Mouse (Mus musculus): Measurements from ENCODE around the gene Olfr109. TPM values are rescaled to one million over a fixed set of nuclear protein-coding genes. Genes with fewer than 3 reads are reported as not detected.

The Olfr109 gene
- polyA plus RNA-seq (2016; fragmentation: Nextera tagmentation; extraction: Ambion mirVana), result not detected in 2 replicates

GRCm38 (mm10) chr17:37458616-37459015 lies at the start of gene Olfr109:
TSS of gene Olfr109 (plus strand) at chr17:37458916.
- Histone ChIP-seq H3K4me1 (no peaks in the 10 kb centered on the region), H3K27ac (no peak within 1 kb of the TSS), H3K27me3 (no peaks in the 10 kb centered on the region), H3K9ac (no peak within 1 kb of the TSS), H3K4me3 (replicated peaks) (no peak within 1 kb of the TSS), H3K36me3 (replicated peaks) (no peaks in the 10 kb centered on the region), H3K9me3 (no peaks in the 10 kb centered on the region), H3K4me2 (no peak within 1 kb of the TSS)
- WGBS, result 84% methylated on average over 1 of the region's 1 CpGs
- ATAC-seq (ENCODE audit: low FRiP score), result no peak

GRCm38 (mm10) chr17:37413380-37413779 lies 45.3 kb upstream of the Olfr109 start:
- no peak overlapping the region for H3K9ac ChIP-seq
- H3K4me2 ChIP-seq, result no peak overlapping the region
- H3K27me3 ChIP-seq, result no peaks in the 10 kb centered on the region
- no peaks in the 10 kb centered on the region for H3K4me1 ChIP-seq
- no peaks in the 10 kb centered on the region for H3K36me3 ChIP-seq (replicated peaks)
- no peaks in the 10 kb centered on the region for H3K9me3 ChIP-seq
- no peak overlapping the region for H3K4me3 ChIP-seq (replicated peaks)
- H3K27ac ChIP-seq, result no peak overlapping the region
- ATAC-seq (ENCODE audit: low FRiP score), result no peak

GRCm38 (mm10) chr17:37445180-37445579 lies 13.5 kb upstream of the Olfr109 start, which contains the start of gene Olfr108:
TSS of gene Olfr108 (plus strand) at chr17:37445480.
- ATAC-seq (ENCODE audit: low FRiP score), result no peak
- Histone ChIP-seq H3K27me3 (no peaks in the 10 kb centered on the region), H3K4me1 (no peaks in the 10 kb centered on the region), H3K36me3 (replicated peaks) (no peaks in the 10 kb centered on the region), H3K27ac (no peak within 1 kb of the TSS), H3K9ac (no peak within 1 kb of the TSS), H3K9me3 (no peaks in the 10 kb centered on the region), H3K4me3 (replicated peaks) (no peak within 1 kb of the TSS), H3K4me2 (no peak within 1 kb of the TSS)
- 81% methylated on average over 1 of the region's 1 CpGs for WGBS

- no peak within 1 kb of the TSS for H3K27ac ChIP-seq
- WGBS, result 76% methylated on average over 2 of the region's 2 CpGs
Measured at GRCm38 (mm10) chr17:37483452-37483851, 24.7 kb downstream of the Olfr109 start, which contains the start of gene H2-M2. TSS of gene H2-M2 (minus strand) at chr17:37483552.

GRCm38 (mm10) chr17:37491930-37492518 lies 33.3 kb downstream of the Olfr109 start, which contains the start of gene Olfr110:
TSS of gene Olfr110 (plus strand) at chr17:37492468.
- no peaks in the 10 kb centered on the region for H3K9me3 ChIP-seq
- no peak within 1 kb of the TSS for H3K4me3 ChIP-seq (replicated peaks)
- no peaks in the 10 kb centered on the region for H3K27me3 ChIP-seq
- H3K4me1 ChIP-seq, result no peaks in the 10 kb centered on the region
- no peak for ATAC-seq (ENCODE audit: low FRiP score)
- H3K36me3 ChIP-seq (replicated peaks), result no peaks in the 10 kb centered on the region
- H3K27ac ChIP-seq, result no peak within 1 kb of the TSS
- no peak within 1 kb of the TSS for H3K9ac ChIP-seq
- H3K4me2 ChIP-seq, result no peak within 1 kb of the TSS
- 75% methylated on average over 1 of the region's 1 CpGs for WGBS

More at GRCm38 (mm10) chr17:37483452-37483851, 24.7 kb downstream of the Olfr109 start, which contains the start of gene H2-M2:
- Histone ChIP-seq H3K27me3 (no peaks in the 10 kb centered on the region), H3K9me3 (no peaks in the 10 kb centered on the region), H3K4me1 (no peaks in the 10 kb centered on the region), H3K36me3 (replicated peaks) (no peaks in the 10 kb centered on the region), H3K9ac (no peak within 1 kb of the TSS), H3K4me2 (no peak within 1 kb of the TSS), H3K4me3 (replicated peaks) (no peak within 1 kb of the TSS)
- no peak for ATAC-seq (ENCODE audit: low FRiP score)

GRCm38 (mm10) chr17:37507730-37508129 lies 49.0 kb downstream of the Olfr109 start, which contains the start of gene Olfr111:
TSS of gene Olfr111 (plus strand) at chr17:37508030.
- Histone ChIP-seq H3K27me3 (no peaks in the 10 kb centered on the region), H3K4me2 (no peak within 1 kb of the TSS), H3K36me3 (replicated peaks) (no peaks in the 10 kb centered on the region), H3K4me1 (no peaks in the 10 kb centered on the region), H3K27ac (no peak within 1 kb of the TSS), H3K4me3 (replicated peaks) (no peak within 1 kb of the TSS), H3K9me3 (no peaks in the 10 kb centered on the region), H3K9ac (no peak within 1 kb of the TSS)
- ATAC-seq (ENCODE audit: low FRiP score), result no peak
- WGBS, result 90% methylated on average over 4 of the region's 4 CpGs

Other genes starting within 250 kb of the Olfr109 start
- 0.06 TPM in 1 of 2 replicates, not detected in the other for gene Olfr95, start 245.8 kb upstream of the Olfr109 start, polyA plus RNA-seq (2016; fragmentation: Nextera tagmentation; extraction: Ambion mirVana)
- not detected in 2 replicates for gene Olfr96, start 238.8 kb upstream of the Olfr109 start, polyA plus RNA-seq (2016; fragmentation: Nextera tagmentation; extraction: Ambion mirVana)
- not detected in 2 replicates for gene Olfr97, start 221.6 kb upstream of the Olfr109 start, polyA plus RNA-seq (2016; fragmentation: Nextera tagmentation; extraction: Ambion mirVana)
- not detected in 2 replicates for gene Olfr98, start 195.2 kb upstream of the Olfr109 start, polyA plus RNA-seq (2016; fragmentation: Nextera tagmentation; extraction: Ambion mirVana)
- gene H2-M3, start 188.7 kb upstream of the Olfr109 start, polyA plus RNA-seq (2016; fragmentation: Nextera tagmentation; extraction: Ambion mirVana), result 1.00 and 1.5 TPM in 2 replicates
- not detected in 2 replicates for gene Olfr99, start 175.5 kb upstream of the Olfr109 start, polyA plus RNA-seq (2016; fragmentation: Nextera tagmentation; extraction: Ambion mirVana)
- not detected in 2 replicates for gene Olfr101, start 154.6 kb upstream of the Olfr109 start, polyA plus RNA-seq (2016; fragmentation: Nextera tagmentation; extraction: Ambion mirVana)
- not detected in 2 replicates for gene Olfr102, start 141.9 kb upstream of the Olfr109 start, polyA plus RNA-seq (2016; fragmentation: Nextera tagmentation; extraction: Ambion mirVana)
- not detected in 2 replicates for gene Olfr103, start 119.2 kb upstream of the Olfr109 start, polyA plus RNA-seq (2016; fragmentation: Nextera tagmentation; extraction: Ambion mirVana)
- gene Olfr104-ps, start 99.3 kb upstream of the Olfr109 start, polyA plus RNA-seq (2016; fragmentation: Nextera tagmentation; extraction: Ambion mirVana), result not detected in 2 replicates
- not detected in 2 replicates for gene Olfr105-ps, start 79.9 kb upstream of the Olfr109 start, polyA plus RNA-seq (2016; fragmentation: Nextera tagmentation; extraction: Ambion mirVana)
- gene Olfr106-ps, start 68.5 kb upstream of the Olfr109 start, polyA plus RNA-seq (2016; fragmentation: Nextera tagmentation; extraction: Ambion mirVana), result not detected in 2 replicates
- not detected in 2 replicates for gene Olfr107, start 59.7 kb upstream of the Olfr109 start, polyA plus RNA-seq (2016; fragmentation: Nextera tagmentation; extraction: Ambion mirVana)
- gene Olfr108, start 13.4 kb upstream of the Olfr109 start, polyA plus RNA-seq (2016; fragmentation: Nextera tagmentation; extraction: Ambion mirVana), result not detected in 2 replicates
- gene H2-M2, start 24.6 kb downstream of the Olfr109 start, polyA plus RNA-seq (2016; fragmentation: Nextera tagmentation; extraction: Ambion mirVana), result not detected in 2 replicates
- gene Olfr110, start 33.6 kb downstream of the Olfr109 start, polyA plus RNA-seq (2016; fragmentation: Nextera tagmentation; extraction: Ambion mirVana), result not detected in 2 replicates
- not detected in 2 replicates for gene Olfr111, start 49.1 kb downstream of the Olfr109 start, polyA plus RNA-seq (2016; fragmentation: Nextera tagmentation; extraction: Ambion mirVana)
- gene Olfr112, start 110.5 kb downstream of the Olfr109 start, polyA plus RNA-seq (2016; fragmentation: Nextera tagmentation; extraction: Ambion mirVana), result not detected in 2 replicates
- gene Olfr113, start 118.7 kb downstream of the Olfr109 start, polyA plus RNA-seq (2016; fragmentation: Nextera tagmentation; extraction: Ambion mirVana), result not detected in 2 replicates
- gene Olfr114, start 133.8 kb downstream of the Olfr109 start, polyA plus RNA-seq (2016; fragmentation: Nextera tagmentation; extraction: Ambion mirVana), result not detected in 2 replicates
- gene Olfr115, start 168.2 kb downstream of the Olfr109 start, polyA plus RNA-seq (2016; fragmentation: Nextera tagmentation; extraction: Ambion mirVana), result not detected in 2 replicates
- gene Olfr116, start 168.3 kb downstream of the Olfr109 start, polyA plus RNA-seq (2016; fragmentation: Nextera tagmentation; extraction: Ambion mirVana), result not detected in 2 replicates
- gene Olfr117, start 204.9 kb downstream of the Olfr109 start, polyA plus RNA-seq (2016; fragmentation: Nextera tagmentation; extraction: Ambion mirVana), result not detected in 2 replicates
- not detected in 2 replicates for gene Olfr118, start 208.1 kb downstream of the Olfr109 start, polyA plus RNA-seq (2016; fragmentation: Nextera tagmentation; extraction: Ambion mirVana)
- gene Olfr119, start 237.6 kb downstream of the Olfr109 start, polyA plus RNA-seq (2016; fragmentation: Nextera tagmentation; extraction: Ambion mirVana), result not detected in 2 replicates